Mouse (Mus musculus) left cerebral cortex, adult 9 months (tissue): ENCODE data around the gene Olfr1058.
"Not testable (repeated sequence)": the region's sequence is repeated elsewhere in the genome, so short reads cannot be mapped to it uniquely, and the experiment has no call there.

Experiments used
- DNase-seq, 2 experiments: peaks; one replicate each; pipeline ENCODE4 v3.0.0; 2022; ENCODE audit warnings: low spot score in 2 of 2

Gene Olfr1058

DNA sequence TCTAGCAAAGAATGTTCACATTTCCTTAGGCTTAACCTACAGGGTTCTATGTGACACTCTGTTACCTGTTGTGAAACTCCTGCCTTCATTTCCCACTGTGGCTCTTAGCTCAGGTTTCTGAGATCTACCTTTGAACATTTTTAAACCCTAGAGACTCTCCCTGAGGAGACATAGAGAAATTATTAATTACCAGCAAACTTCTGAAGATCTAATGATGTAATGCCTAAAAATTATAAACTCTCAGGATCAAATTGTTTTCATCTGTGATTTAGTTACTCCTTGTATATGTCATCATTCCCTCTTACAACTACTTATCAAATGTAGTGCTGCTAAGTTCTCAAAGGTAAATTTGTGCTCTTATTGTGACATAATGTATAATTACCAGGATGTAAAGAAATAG is at the start of gene Olfr1058:
TSS of gene Olfr1058 (minus strand) at position 101 of the 400 bp plus-strand sequence.
- DNase-seq: not testable (repeated sequence)

DNA sequence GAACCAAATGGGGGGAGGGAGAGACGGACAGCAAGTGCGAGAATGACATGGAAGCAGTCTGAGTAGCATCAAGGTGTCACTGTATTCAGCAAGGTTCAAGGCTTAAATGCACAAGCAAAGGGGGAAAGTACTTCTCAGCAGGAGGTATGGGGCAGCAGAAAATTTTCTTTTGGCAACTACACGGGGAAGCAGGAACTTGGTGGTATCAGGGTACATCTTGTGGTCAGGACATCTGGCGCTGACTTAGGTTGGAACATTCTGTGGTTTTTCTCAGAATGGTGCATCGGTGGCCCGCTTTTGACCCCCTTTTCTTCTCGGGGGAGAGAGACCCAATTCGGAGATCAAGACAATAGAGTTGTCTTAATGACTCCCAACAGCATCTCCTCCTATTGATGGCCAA is 40.1 kb upstream of the Olfr1058 start:
- DNase-seq: not testable (repeated sequence)

DNA sequence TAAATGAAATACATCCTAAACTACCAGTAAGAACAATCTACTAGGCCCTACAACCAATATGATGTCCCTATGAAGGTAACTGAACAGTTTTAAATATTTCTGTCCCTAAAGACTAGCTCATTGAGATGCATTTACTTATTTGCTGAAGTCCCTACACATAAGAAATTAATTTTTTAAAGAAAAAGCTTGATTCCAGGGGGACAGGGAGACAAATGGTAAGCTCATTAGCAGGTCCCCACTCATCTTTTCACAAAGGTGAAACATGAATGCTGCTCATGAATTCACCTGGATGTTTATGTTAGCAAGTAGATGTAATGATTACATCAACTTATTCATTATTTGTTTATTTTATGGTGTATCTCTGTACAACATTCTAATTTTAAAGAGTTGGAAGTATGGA is 38.3 kb upstream of the Olfr1058 start, which contains the start of gene Olfr1062:
TSS of gene Olfr1062 (minus strand) at position 101 of the 400 bp plus-strand sequence.
- DNase-seq: not testable (repeated sequence)

DNA sequence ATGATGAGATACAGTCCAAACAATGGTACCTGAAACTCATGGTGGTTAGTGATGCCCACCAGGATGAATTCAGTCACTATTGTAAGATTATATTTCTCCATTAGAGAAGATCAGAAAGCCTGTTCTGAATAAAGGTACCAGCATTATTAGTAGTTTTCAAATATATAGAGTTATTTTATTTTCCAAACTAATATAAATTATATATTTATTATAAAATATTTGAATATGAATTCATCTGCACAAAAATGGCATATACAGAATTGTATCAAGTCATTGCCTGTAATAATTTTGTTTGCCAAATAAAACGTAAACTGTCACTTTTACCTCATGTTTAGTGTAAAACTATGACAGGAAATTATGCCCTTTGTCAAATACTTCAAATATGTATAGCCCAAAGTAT is 25.6 kb upstream of the Olfr1058 start, which contains the start of gene Olfr1061:
TSS of gene Olfr1061 (minus strand) at position 101 of the 400 bp plus-strand sequence.
- DNase-seq: no peak

- no peak for DNase-seq
These were observed 6.8 kb upstream of the Olfr1058 start for GRCm38 (mm10) chr2:86395114-86395513.

DNA sequence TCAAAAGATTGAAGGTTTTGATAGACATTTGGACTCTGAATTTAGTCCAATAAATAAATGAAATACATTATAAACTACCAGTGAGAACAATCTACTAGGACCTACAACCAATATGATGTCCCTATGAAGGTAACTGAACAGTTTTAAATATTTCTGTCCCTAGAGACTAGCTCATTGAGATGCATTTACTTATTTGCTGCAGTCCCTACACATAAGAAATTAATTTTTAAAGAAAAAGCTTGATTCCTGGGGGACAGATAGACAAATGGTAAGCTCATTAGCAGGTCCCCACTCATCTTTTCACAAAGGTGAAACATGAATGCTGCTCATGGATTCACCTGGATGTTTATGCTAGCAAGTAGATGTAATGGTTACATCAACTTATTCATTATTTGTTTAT is 10.1 kb downstream of the Olfr1058 start, which contains the start of gene Olfr1057:
TSS of gene Olfr1057 (minus strand) at position 101 of the 400 bp plus-strand sequence.
- no peak for DNase-seq

GRCm38 (mm10) chr2:86366342-86366741 is 22.0 kb downstream of the Olfr1058 start:
- not testable (repeated sequence) for DNase-seq

- DNase-seq: no peak
These were observed 26.0 kb downstream of the Olfr1058 start, which contains the start of gene Olfr1056 for GRCm38 (mm10) chr2:86362369-86362768. TSS of gene Olfr1056 (minus strand) at chr2:86362469.

DNA sequence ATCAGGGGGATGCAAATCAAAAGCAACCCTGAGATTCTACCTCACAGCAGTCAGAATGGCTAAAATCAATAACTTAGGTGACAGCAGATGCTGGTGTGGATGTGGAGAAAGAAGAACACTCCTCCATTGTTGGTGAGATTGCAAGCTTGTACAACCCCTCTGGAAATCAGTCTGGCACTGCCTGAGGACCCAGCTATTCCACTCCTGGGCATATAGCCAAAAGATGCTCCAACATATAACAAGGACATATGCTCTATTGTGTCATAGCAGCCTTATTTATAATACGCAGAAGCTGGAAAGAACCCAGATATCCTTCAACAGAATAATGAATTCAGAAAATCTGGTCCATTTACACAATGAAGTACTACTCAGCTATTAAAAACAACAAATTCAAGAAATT is 36.6 kb downstream of the Olfr1058 start:
- not testable (repeated sequence) for DNase-seq

- DNase-seq: no peak
These were observed 38.2 kb downstream of the Olfr1058 start, which contains the start of gene Olfr1055 for GRCm38 (mm10) chr2:86350184-86350583. TSS of gene Olfr1055 (minus strand) at chr2:86350284.

DNA sequence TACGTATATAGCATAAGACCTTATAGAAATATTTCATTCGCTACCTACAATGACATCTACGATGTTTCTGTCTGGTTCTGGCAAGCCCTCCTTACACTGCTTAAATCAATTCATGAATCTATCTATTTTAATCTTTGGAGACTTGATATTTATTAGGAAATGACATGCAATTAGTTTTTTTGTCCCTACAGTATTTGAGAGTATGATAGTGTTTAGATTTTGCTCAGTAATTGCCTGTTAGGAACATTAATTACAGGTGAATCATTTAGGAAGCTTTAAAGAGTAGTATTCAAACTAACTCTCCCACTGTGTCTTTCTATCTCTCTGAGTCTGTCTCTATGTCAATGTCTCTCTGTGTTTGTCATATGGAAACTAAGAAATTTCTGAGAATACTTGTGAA is 53.0 kb downstream of the Olfr1058 start, which contains the start of gene Olfr1054:
TSS of gene Olfr1054 (minus strand) at position 101 of the 400 bp plus-strand sequence.
- no peak for DNase-seq
